Mouse (Mus musculus): ENCODE results near the gene Sh3rf3.

DNA sequence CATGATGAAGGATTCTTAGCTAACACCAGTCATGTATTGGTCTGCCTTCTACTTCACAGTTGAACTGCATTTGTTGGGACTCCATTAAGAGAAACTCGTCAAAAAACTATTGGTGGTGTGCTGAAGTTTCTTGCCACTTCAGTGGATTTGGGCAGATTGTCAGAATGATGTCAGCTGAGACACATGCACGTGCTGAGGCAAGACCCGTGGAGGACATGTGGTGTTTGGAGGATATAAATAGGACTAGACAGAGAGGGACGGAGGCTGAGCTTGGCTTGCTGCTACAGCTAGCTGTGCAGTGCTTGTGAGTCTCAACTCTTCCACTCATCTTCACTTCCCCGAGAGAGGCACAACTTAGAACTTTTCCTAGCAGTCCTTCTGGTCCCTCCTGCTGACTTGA lies 161.0 kb downstream of the Sh3rf3 start:
- TF ChIP-seq ZC3H11A (IDR thresholded peaks at IDR 0.05; ENCODE audit: borderline replicate concordance, low read depth, low read length) (no peak), MAFK (IDR thresholded peaks at IDR 0.05; ENCODE audit: insufficient read depth, low read depth, low read length) (no peak)
